Mouse (Mus musculus) cerebellum, adult 18-20 months (tissue): ENCODE data around the gene Csf2ra.
A peak's percentile ranks its signal among the peaks of the same experiment; 100 is the strongest.
"Not testable (repeated sequence)": the region's sequence is repeated elsewhere in the genome, so short reads cannot be mapped to it uniquely, and the experiment has no call there.

Source experiments
- DNase-seq, 2 experiments: peaks; one replicate each; pipeline ENCODE4 v3.0.0; 2021

Csf2ra gene

DNA sequence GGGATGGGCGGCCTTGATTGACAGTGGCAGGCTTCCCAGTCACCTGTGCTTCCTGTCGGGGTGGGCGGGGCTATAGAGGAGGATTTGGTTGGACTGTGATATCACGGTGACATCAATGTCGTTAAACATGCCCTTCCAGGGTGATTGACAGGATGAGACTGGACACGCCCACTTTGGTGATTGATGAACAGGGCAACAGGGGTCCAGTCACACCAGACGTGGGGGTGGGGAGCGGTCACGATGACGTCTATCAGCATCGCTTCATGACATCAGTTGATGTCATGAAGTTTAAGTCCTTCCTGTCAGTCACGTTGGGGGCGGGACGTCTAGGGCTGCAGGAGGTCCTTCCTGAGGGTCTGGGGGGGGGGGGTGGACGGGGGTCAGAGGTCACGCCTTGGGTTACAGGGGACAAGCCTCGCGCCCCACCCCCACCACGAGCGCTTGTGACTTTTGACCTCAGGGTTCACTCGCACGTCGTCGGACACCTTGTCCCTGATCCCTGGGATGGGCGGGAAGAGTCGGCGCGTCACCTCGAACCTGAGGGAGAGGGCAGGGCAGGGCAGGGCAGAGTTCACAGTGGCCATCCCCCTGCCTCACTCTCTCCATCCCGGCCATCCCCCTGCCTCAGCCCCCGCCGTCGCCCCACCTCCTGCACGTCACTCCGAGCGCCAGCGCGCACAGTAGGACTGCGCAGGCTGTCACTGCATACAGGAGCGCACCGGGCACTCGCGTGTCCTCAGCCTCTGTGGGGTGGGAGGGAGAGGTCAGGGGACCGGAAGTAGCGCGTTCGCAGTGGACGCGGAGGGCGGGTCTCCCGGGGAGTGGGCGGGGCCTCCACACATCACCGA lies 3.3 kb downstream of the Csf2ra start:
- DNase-seq: peak; percentile 14 to 22

DNA sequence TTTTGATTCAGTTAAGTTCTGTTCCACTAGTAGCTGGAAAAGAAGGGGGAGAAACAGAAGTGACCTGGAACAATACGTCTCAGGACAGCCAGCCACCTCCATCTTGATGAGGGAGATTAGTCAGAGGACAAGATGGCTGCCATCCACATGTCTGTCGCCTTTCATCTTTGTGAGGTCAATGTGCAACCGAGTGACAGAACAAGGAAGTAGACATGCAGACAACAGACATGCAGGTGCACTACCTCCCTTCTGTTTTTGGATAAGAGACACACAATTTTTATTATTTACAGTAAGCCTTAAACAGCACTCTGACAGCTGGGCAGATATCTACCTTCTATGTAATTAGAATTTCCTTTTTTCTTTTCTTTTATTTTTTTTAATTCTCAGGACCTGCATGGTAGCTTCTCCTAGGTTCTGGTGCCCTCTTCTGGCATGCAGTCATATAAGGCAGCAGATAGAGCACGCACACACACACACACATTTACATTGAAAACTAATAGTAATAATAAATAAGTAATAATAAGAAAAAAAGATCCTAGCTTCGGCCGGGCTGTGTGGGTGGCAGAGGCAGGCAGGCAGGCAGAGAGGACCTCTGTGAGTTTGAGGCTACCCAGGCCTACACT lies 4.4 kb downstream of the Csf2ra start:
- DNase-seq: no peak

DNA sequence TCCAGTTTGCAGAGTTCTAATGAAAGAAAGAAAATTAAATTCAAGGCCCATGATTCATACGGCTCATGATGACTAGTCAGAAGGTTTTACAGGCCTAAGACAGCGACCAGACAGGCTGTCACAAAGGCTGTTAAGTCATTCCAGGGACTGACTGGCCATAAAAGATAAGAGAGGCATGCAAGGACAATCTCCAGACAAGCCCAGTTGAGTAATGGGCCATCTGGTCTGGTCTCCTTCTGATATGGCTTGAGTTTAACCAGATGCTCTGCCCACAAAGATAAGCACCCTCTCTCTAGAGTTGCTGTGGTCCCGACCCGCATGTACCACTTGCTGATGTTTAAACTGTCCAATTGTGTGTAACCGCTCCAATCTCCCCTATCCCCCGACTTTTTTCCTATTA lies 20.7 kb downstream of the Csf2ra start:
- not testable (repeated sequence) for DNase-seq

DNA sequence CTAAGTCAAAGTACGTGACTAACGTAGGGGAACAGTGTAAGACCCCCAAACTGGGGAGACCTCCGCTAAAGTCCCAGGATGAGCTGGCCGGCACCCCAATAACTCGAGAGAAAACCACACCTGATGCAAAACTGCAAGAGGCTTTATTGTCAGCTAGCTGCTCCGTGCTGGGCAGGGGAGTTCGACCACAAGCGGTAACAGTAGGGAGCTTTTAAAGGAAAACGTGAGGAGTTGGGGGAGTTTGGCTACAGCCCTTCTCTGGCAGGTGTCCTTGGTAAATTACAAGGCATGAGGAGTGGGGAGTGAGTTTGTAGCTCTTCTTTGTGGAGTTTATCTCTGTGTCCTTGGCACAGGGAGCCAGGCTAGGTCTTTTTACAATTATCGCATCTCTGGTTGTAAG lies 28.4 kb downstream of the Csf2ra start:
- peak; percentile 8 to 24 for DNase-seq

DNA sequence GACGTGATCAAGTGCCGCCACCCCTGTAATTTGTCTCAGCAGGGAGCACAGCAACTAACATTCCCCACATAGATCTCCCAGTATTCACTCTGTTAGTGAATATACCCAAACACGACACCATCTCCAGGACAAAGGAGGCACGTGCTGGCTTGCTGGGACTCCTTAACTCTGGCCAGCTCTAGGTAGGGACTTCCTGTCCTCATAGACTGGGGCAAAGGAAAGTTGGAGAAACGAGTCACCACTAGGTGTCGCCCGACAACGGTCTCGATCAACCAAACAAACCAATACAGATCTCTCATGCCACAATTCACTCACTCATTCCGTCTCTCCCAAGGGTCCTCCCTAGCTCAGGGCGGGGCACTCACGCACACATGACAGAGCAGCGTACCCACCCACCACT lies 28.9 kb downstream of the Csf2ra start:
- peak; percentile 82 to 85 for DNase-seq

DNA sequence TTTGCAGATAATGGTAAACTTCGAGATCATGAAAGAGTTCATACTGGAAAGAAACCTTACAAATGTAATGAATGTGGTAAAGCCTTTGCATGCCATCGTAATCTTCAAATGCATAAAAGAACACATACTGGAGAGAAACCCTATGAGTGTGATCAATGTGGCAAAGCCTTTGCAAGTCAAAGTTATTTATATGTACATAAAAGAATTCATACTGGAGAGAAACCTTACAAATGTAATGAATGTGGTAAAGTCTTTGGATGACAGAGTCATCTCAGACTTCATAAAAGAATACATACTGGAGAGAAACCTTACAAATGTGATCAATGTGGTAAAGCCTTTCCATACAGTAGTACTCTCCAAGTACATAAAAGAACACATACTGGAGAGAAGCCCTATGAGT lies 44.6 kb downstream of the Csf2ra start, which contains the start of gene Gm6020:
Gm6020 (plus strand) TSS at position 301 of the 400 bp plus-strand sequence.
- not testable (repeated sequence) for DNase-seq

DNA sequence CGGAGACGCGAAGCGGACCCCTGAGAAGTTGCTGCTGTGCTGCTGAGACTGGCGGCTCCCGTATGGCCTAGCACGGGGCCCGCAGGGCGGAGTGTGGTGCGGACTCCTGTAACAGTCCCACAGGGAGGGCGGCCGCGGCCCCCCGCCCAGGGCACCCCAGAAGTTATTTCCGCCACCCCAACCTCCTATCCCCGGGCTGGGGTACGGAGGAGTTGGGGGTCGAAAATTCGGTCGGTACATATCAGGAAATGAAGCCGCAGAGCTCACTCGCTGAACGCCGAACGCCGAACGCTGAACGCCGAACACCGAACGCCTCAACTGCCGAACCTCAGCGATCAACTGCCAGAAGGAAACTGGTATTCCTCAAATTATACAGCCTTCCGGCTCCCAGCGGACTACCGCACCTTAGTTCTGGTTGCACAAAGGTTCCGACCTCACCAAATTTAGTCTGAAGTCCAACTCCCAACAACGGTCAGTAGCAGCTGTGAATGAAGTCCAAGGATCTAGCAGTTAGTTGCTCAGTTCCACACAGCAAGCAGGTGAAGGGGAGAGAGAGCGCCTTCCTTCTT lies 52.4 kb downstream of the Csf2ra start, which contains the start of gene Gm7102:
Gm7102 (minus strand) TSS at position 554 of the 569 bp plus-strand sequence.
- DNase-seq: no peak
